Mouse (Mus musculus) heart, embryonic 10.5 days (tissue): ENCODE data around the gene Clic3. TPM values are rescaled to one million over a fixed set of nuclear protein-coding genes. Genes with fewer than 3 reads are reported as not detected.
A peak's percentile ranks its signal among the peaks of the same experiment; 100 is the strongest.

ENCODE experiments used
- DNase-seq: peaks from one replicate; pipeline ENCODE4 v3.0.0-alpha.2; 2017; ENCODE audit warnings: low spot score
- H3K27ac ChIP-seq: fragments of 300-500 bp; sonication (generic); 2 replicates; pipeline ENCODE4 v1.5.1; 2016; ENCODE audit warnings: mild to moderate bottlenecking
- H3K27me3 ChIP-seq: fragments of 300-500 bp; sonication (generic); 2 replicates; pipeline ENCODE4 v1.6.1; 2016; ENCODE audit warnings: mild to moderate bottlenecking; ENCODE audit not compliant: poor library complexity, insufficient read depth, severe bottlenecking
- H3K36me3 ChIP-seq: fragments of 300-500 bp; sonication (generic); 2 replicates; pipeline ENCODE4 v1.6.1; 2016; ENCODE audit warnings: mild to moderate bottlenecking, moderate library complexity
- H3K4me1 ChIP-seq: fragments of 300-500 bp; sonication (generic); 2 replicates; pipeline ENCODE4 v1.6.1; 2016; ENCODE audit warnings: mild to moderate bottlenecking
- H3K4me3 ChIP-seq: fragments of 300-500 bp; sonication (generic); 2 replicates; pipeline ENCODE4 v1.5.1; 2016; ENCODE audit warnings: mild to moderate bottlenecking, moderate library complexity
- H3K9me3 ChIP-seq: fragments of 300-500 bp; sonication (generic); 2 replicates; pipeline ENCODE4 v1.6.1; 2016; ENCODE audit warnings: mild to moderate bottlenecking, moderate library complexity
- WGBS: fragments of 180-500 bp; shearing (Covaris S2); methylation state at CpG from one replicate; pipeline ENCODE4 v1.1.7; 2016; 5-methylcytosine and 5-hydroxymethylcytosine counted together
- polyA plus RNA-seq: library from polyadenylated mRNA; unstranded; fragments of >200 nt; fragmentation: Nextera tagmentation; extraction: Ambion mirVana; gene quantifications from 2 replicates; pipeline ENCODE4 v1.2.1, GENCODE M21; 2016

The Clic3 gene
- polyA plus RNA-seq, 1 experiment from 2014 or later = 0.69 TPM

DNA sequence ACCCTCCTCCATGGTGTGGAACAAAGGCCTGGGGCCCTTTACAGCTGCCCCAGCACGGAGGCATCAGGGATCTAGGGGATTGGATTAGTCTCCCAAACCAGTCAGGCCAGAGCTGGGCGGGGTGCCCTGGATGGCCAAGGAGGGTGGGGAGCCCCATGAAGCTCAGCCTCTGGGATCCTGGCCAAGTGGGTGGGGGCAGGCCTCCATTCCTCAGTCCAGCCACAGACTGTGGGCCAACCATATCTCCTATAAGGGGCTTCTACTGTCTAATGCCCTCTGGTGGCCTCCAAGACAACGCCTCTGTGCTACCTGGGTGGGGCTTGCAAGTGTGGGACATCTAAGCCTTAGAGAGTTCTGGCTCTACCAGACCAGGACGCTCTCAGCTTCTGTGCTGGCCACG lies 2.3 kb downstream of the Clic3 start:
- Histone ChIP-seq H3K9me3 (no peaks in the 10 kb centered on the region), H3K4me3 (no peak overlapping the region), H3K27ac (no peak overlapping the region), H3K27me3 (peaks cover 7% of the 10 kb centered on the region; the same call in 1 of the 2 replicates), H3K4me1 (peaks cover 36% of the 10 kb centered on the region), H3K36me3 (peaks cover 12% of the 10 kb centered on the region)
- 73% methylated on average over 5 of the region's 5 CpGs for WGBS
- no peak for DNase-seq

DNA sequence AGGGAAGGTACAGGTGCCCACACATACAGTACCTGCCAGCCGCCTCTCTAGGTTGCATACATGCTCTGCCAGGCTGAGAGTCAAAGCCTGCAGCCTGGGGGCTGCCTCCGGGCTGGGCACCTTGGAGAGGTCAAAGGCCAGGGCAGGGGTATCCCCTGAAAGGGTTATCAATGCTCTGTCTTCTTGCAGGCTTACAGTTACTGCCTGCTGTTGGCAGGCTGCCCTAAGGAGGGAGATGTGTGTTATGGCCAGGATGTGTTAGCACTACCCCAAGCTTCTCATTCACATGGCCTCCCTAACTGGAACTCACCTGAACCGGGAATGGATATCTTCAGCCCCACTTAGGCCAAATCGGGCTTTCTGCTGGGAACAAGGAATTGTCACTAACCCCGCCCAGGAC lies 3.5 kb downstream of the Clic3 start:
- no peak for DNase-seq
- H3K9me3 ChIP-seq = no peaks in the 10 kb centered on the region
- peak overlapping the region; percentile 89 for H3K27ac ChIP-seq
- H3K36me3 ChIP-seq = peaks cover 12% of the 10 kb centered on the region
- peaks cover 36% of the 10 kb centered on the region for H3K4me1 ChIP-seq
- H3K27me3 ChIP-seq = peaks cover 7% of the 10 kb centered on the region; the same call in 1 of the 2 replicates
- H3K4me3 ChIP-seq = peak overlapping the region; percentile 81
- WGBS = 38% methylated on average over 5 of the region's 5 CpGs

DNA sequence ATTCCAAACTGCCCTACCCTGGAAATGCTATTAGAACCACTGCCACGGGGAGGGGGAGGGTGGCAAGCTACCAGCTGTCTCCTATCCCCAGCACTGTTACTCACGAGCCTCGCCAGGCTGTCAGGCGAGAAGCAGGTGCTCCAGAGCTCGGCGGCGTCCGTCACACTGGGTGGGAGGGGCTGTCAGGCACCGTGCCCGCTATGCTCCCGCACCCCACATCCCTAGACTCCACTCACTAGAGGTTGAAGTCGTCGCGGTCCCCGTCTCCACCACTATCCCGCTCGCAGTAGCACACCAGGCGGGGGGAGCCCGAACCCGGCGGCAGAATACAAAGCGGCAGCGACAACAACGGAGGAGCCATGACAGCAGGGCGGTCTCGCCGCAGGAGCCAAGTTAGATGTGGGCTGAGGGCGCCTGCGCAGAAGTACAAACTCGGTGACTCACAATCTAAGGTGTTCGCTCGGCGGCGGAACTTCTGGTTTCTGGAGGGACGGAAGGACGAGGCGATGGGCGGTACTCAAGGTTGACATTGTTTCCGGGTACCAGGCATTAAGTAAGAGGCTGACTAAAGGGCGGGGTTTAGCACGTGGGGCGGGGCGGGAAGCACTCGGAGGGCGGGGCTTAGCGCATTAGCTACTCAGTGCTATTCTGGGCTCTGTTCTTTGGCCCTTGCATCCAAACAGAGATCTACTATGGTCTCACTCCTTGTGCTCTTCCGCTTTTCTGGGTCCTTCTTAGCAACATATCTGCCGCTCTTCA lies 4.1 kb downstream of the Clic3 start, which contains the start of gene Paxx:
Paxx (minus strand) TSS at position 544 of the 759 bp plus-strand sequence.
- peak within 1 kb of the TSS; percentile 81 for H3K4me3 ChIP-seq
- peak; percentile 98 for DNase-seq
- H3K9me3 ChIP-seq = no peaks in the 10 kb centered on the region
- H3K36me3 ChIP-seq = peaks cover 12% of the 10 kb centered on the region
- H3K4me1 ChIP-seq = peaks cover 39% of the 10 kb centered on the region
- under 1% methylated on average over 48 of the region's 48 CpGs for WGBS
- peaks cover 7% of the 10 kb centered on the region; the same call in 1 of the 2 replicates for H3K27me3 ChIP-seq
- peak within 1 kb of the TSS; percentile 89 for H3K27ac ChIP-seq

DNA sequence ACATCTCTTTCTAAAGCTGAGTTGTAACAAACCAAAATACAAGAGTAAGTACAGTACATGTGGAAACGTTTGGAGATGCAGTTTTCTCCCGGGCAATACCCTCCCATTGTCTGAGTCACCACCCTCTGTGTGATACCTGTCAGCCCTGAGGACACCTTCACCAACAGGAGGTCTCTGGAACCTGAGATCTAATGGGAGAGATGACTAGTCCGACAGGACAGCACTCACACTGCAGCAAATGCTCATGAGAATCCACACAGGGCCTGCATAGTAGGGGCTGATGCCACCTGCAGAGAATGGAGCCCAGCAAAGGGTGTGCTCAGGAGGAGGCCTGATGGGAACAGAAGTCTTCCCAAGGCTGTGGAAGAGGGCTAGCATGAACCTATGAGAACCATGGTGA lies 4.8 kb downstream of the Clic3 start:
- no peak for DNase-seq
- Histone ChIP-seq H3K4me1 (peaks cover 38% of the 10 kb centered on the region), H3K9me3 (no peaks in the 10 kb centered on the region), H3K4me3 (peak overlapping the region; percentile 81), H3K36me3 (peaks cover 12% of the 10 kb centered on the region), H3K27ac (peak overlapping the region; percentile 89), H3K27me3 (peaks cover 7% of the 10 kb centered on the region; the same call in 1 of the 2 replicates)
- 31% methylated on average over 3 of the region's 3 CpGs for WGBS

DNA sequence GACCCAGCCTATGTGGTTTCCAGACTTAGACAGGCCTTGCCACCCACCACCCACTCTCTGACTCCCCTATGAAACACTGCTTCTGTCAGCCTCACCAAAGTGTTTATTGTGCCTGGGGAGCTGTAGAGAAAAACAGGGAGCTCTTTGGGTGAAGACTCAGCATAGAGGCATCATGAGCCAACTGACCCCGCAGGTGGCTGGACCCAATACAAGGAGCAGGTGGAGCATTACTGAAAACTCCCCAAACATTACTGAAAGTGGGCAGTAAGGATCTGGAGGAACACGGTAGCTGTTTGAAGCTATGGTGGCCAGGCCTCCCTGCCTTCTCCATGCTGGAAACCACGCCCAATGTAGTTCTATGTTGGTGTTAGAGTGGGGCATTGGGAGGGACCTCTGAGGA lies 7.0 kb downstream of the Clic3 start:
- 76% methylated on average over 3 of the region's 3 CpGs for WGBS
- Histone ChIP-seq H3K27ac (no peak overlapping the region), H3K4me1 (peaks cover 41% of the 10 kb centered on the region), H3K36me3 (peaks cover 8% of the 10 kb centered on the region), H3K27me3 (no peaks in the 10 kb centered on the region; the same call in 1 of the 2 replicates), H3K9me3 (no peaks in the 10 kb centered on the region), H3K4me3 (no peak overlapping the region)
- DNase-seq = no peak

DNA sequence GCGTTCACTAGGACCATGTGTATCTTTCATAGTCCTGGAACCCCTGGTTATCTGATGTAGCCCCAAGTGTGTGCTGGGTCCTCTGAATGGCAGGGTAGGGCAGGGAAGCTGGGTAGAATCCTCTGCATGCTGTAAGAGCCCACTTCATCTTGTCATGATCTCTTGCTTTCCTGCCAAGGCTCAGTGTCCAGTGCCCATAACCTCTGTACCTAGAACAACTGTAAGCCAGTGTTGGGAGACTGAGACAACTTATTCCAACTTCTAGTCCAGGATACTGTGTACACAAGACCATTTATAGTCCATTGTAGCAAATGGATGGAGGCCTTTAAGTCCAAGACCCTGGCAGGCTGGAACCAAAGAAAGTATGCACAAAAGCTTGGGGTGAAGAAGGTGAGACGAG lies 8.6 kb downstream of the Clic3 start:
- Histone ChIP-seq H3K4me3 (no peak overlapping the region), H3K9me3 (no peaks in the 10 kb centered on the region), H3K27me3 (peaks cover 9% of the 10 kb centered on the region; the same call in 1 of the 2 replicates), H3K36me3 (no peaks in the 10 kb centered on the region), H3K27ac (peak overlapping the region; percentile 52; the same call in 1 of the 2 replicates), H3K4me1 (peaks cover 38% of the 10 kb centered on the region)
- WGBS = 78% methylated on average over 2 of the region's 2 CpGs
- DNase-seq = no peak

DNA sequence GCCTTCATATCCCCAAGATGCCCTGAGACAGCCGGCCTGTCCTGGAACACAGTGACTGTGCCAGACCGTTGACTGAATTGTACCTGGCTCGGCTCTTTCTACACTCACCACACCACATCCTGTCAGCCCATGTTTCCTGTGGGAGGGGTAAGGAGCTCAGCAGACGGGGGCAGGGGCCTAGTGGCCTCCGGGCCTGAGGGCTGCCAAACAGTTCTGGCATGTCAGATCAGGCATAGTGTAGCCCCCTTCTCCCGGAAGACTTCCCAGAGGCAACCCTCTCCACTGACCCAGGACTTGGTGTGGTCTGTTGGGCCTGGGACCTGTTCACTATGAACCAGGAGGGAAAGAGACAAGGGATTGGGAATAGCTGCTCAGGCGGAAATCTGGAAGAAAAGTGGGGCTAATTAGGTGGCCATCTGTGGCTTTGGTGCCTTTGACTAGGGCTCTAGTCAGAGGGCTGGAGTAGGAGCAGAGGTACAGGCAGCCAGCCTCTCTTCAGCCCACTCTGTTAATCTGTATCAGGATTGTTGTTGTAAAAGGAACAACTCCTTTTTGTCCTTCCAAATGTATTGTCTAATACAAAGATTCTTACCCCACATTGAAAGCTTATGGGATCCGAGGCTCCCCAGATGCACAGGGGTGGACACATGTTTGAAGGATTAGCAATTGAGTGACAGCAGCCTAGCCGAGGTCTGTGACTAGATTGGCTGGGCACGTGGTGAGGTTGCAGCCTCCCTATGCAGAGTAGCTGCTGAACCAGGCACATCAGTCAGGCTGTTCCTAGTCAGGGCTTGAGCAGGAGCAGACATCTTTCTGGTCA lies 9.4 kb downstream of the Clic3 start:
- Histone ChIP-seq H3K36me3 (no peaks in the 10 kb centered on the region), H3K27ac (peak overlapping the region; percentile 52; the same call in 1 of the 2 replicates), H3K9me3 (no peaks in the 10 kb centered on the region), H3K4me1 (peaks cover 34% of the 10 kb centered on the region), H3K27me3 (peaks cover 9% of the 10 kb centered on the region; the same call in 1 of the 2 replicates), H3K4me3 (no peak overlapping the region)
- 46% methylated on average over 10 of the region's 10 CpGs for WGBS
- no peak for DNase-seq

DNA sequence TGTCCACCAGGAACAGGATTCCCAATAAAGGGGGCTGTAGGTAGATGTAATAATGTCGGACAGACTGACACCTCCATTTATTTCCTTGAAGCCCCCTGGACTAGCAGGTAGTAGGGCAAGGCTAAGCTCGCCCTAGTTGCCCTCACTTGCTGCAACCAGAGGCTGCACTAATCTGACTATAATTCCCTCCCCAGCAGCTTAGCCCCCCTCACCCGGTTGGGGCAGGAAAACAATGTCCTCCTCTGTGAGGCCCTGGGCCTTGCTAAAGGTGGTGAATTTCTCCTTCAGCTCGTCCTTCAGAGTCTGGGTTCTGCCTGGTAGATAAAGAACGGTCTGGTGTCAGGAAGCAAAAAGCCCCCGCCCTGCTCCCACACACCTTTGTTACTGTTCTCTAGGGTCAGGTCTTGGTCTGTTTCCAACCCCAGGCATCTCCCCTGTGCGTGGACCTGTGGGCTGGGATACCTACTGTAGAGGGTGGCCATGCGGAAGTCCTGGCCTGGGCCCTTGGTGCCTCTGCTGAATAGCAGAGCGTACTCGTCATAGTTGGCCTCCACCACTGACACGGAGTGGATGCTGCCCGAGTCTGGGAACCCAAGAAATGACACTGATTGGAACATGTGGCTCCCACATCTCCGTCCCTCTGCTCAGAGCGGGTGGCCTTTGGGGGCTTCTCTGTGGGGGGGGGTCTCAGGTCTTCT lies 11.1 kb downstream of the Clic3 start:
- Histone ChIP-seq H3K4me3 (no peak overlapping the region), H3K4me1 (peaks cover 27% of the 10 kb centered on the region), H3K27ac (no peak overlapping the region), H3K9me3 (no peaks in the 10 kb centered on the region), H3K36me3 (no peaks in the 10 kb centered on the region), H3K27me3 (peaks cover 12% of the 10 kb centered on the region; the same call in 1 of the 2 replicates)
- no peak for DNase-seq
- 65% methylated on average over 14 of the region's 14 CpGs for WGBS

DNA sequence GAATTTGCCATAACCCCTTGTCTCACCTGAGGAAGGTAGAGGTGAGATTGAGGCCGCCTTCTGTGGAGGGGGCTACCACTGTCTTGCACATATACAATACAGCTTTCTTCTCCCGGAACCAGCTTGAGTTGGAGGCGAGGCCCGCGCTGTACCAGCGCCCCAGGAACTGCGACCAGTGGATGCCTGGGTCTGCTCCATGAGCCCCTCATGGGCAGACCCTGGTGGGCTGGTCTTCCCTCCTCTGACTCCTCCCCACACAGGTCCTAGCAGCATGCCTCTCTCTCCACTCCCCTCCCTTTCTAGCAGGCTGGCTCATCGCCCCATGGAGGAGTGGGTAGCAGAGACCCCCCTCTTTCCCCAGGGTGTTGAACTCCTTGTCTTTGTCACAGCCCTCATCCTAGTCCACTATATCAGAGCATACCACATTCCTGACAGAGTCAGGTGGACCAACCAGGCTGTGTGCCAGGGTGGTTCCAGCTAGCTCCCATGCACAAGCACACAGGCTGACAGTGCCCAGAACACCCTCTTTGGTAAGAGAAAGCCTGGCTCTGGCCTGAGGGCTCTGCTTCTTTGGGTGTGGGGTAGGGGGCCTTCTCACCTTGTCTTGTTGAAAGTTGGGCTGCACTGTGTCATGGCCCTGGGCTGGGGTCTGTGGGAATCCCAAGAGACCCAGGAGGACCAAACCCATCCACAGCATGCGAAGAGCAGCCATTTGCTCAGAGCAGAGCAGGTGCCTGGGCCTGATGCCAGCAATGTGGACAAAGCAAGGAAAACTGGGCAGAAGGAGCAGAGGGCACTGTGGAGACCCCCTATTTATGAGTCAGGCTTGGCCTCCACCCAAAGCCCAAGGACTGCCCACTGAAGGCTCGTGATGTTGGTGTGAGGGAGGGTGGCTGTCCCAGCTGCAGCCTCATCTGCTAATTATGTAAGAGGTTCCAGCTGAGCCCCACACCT lies 12.6 kb downstream of the Clic3 start:
- 72% methylated on average over 10 of the region's 10 CpGs for WGBS
- H3K27ac ChIP-seq = no peak overlapping the region
- no peak for DNase-seq
- no peaks in the 10 kb centered on the region for H3K9me3 ChIP-seq
- H3K36me3 ChIP-seq = no peaks in the 10 kb centered on the region
- peaks cover 27% of the 10 kb centered on the region for H3K4me1 ChIP-seq
- no peak overlapping the region for H3K4me3 ChIP-seq
- H3K27me3 ChIP-seq = peaks cover 12% of the 10 kb centered on the region; the same call in 1 of the 2 replicates

DNA sequence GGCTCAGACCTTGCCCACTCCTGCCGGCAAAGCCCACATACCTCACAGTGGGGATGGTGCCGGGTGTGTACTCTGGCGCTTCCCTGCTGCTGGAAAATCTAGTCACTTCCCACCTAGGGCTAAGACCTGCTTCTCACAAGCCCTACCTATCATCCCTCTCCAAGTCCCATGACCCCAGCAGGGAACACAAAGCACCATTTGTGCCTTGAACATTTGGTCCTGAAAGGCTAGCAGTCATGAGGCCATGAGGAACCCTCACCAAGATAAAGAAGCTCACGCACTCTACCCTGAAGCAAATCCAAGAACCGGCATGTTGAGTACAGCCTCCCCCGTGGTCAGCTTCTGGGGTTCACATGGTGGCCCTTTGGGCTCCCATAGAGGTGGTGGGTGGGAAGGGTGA lies 13.3 kb downstream of the Clic3 start, which contains the start of gene Ptgds:
Ptgds (minus strand) TSS at position 78 of the 400 bp plus-strand sequence.
- H3K4me1 ChIP-seq = peaks cover 27% of the 10 kb centered on the region
- 31% methylated on average over 6 of the region's 6 CpGs for WGBS
- H3K36me3 ChIP-seq = no peaks in the 10 kb centered on the region
- H3K27me3 ChIP-seq = peaks cover 12% of the 10 kb centered on the region; the same call in 1 of the 2 replicates
- no peak within 1 kb of the TSS for H3K4me3 ChIP-seq
- no peak within 1 kb of the TSS for H3K27ac ChIP-seq
- no peak for DNase-seq
- no peaks in the 10 kb centered on the region for H3K9me3 ChIP-seq

DNA sequence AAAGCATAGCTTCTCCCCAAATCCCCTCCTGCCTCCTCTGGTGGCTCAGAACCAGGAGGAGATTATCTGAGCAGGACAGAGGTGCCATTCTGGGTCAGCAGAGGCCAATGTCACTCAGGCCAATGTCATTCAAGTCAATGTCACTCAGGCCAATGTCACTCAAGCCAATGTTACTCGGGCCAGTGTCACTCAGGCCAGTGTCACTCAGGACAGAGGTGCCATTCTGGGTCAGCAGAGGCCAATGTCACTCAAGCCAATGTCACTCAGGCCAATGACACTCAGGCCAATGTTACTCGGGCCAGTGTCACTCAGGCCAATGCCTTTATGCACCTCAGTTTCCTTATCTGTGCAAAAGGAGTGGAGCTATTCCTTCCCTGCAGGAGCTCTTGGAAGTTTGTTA lies 15.9 kb downstream of the Clic3 start:
- no peak for DNase-seq
- H3K27me3 ChIP-seq = peaks cover 19% of the 10 kb centered on the region; the same call in 1 of the 2 replicates
- H3K4me3 ChIP-seq = no peak overlapping the region
- 0 out of 2 replicates have a peak, but pooled peaks cover 17% of the 10 kb centered on the region for H3K4me1 ChIP-seq
- H3K27ac ChIP-seq = no peak overlapping the region
- no peaks in the 10 kb centered on the region for H3K9me3 ChIP-seq
- H3K36me3 ChIP-seq = no peaks in the 10 kb centered on the region
- WGBS = 72% methylated on average over 2 of the region's 2 CpGs
